Mouse (Mus musculus) B cell, adult 2 months (primary cell): Measurements from ENCODE around the gene Prr29.
A peak's percentile ranks its signal among the peaks of the same experiment; 100 is the strongest.

ENCODE experiments used
- DNase-seq, 2 experiments: peaks; one replicate each; pipeline ENCODE4 v3.0.0; 2022

The Prr29 gene

GRCm38 (mm10) chr11:106410507-106410906 is 45.2 kb downstream of the Prr29 start:
- DNase-seq = no peak

DNA sequence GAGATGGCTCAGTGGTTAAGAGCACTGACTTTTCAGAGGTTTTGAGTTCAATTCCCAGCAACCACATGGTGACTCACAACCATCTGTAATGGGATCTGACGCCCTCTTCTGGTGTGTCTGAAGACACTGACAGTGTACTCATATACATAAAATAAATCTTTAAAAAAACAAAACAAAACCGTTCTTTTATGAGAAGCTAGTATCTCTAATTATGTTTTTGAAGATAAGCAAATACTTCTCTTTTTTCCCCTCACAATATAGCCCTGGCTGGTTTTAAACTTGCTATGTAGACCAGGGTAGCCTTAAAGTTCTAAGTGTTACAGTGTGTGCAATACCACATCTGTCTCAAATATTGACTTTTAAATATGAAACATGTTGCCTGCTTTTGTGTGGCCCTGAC is 45.9 kb downstream of the Prr29 start:
- DNase-seq = no peak

DNA sequence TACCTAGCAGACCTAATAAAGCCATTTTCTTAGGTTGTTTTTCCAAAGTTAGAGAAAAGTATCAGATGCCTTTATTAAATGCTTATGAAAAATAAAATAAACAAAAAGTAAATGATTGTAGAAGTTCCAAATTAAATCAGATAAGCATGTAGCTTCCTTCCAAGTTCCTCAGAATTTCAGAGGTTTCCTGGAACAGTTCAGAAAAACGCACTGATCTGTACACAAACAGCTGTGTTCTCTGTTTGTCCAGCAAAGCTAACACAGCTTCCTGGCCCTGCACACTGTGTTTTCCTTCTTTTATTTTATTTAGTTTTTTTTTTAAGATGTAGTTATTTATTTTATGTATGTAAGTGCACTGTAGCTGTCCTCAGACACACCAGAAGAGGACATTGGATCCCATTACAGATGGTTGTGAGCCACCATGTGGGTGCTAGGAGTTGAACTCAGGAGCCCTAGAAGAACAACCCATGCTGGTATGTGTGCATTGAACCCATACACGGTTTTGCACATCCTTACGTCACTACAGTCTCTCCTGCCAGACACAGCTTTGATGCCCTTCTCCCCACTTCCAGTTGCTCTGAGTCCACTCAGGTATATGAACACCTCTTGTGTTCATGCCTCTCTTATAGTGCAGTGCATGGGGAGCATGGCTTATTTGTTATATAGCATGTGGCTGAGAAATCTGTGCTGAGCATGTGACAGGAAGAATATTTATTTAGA is 47.5 kb downstream of the Prr29 start:
- no peak for DNase-seq

DNA sequence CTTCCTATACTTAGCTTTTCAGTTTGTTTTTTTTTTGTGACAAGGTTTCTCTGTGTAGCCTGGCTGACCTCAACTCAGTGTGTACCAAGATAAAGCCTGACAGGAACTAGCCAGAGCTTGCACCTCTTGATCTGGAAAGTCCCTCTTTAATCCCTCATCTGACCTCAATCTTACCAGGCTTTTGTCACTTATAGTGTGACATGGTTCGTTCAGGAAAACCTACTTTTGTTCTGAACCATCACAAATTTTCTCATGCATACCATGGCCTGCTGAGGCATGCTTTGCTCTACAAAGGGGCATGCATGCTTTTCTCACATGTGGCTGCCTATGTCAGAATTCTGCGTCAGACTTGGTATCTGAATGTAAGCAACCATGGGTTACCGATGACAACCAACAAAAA is 51.1 kb downstream of the Prr29 start:
- DNase-seq = no peak

DNA sequence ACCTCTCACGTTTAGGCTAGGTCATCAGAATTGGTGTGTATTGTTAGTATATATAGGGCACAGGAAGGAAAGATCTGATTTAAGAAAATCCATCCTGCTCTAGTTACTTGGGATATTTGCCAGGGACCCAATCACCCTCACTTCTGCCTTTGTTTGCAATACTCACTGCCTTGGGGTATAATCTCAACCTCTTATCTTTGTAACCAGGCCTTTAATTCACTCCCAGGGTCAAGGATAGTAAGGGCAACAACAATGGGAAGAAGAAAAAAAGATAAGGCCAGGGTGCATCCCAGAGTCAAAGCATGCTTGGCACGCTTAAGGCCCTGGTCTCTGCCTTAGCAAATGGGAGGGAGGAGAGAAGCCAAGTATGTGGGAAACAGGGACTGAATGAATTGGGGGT is 52.6 kb downstream of the Prr29 start:
- DNase-seq = no peak

DNA sequence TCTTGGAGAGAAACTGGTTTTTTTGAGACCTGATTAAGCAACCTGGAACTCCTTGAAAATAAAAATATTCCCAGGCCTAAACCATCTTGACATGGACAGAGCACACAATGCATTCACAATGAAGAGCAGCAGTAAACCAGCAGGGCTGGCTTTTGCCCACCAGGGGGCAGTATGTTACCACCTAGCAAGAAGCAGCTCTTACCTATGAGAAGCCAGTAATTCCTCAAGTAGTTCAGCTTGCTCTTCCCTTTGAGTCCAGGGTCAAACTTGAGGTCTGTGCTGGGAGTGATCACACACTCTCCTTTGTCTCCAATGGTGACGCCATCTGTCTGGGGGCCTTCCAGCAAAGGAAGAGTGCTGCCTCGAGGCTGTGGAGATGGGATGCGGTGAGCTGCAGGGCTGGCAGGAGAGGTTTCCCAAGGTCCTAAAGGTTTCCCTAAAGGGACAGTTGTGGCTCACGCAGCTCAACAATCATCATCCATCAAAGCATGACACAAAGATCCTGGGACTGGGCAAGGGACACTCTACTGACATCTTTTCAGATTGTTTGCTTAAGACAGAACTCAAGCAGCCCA is 53.4 kb downstream of the Prr29 start:
- DNase-seq = peak; percentile 91

DNA sequence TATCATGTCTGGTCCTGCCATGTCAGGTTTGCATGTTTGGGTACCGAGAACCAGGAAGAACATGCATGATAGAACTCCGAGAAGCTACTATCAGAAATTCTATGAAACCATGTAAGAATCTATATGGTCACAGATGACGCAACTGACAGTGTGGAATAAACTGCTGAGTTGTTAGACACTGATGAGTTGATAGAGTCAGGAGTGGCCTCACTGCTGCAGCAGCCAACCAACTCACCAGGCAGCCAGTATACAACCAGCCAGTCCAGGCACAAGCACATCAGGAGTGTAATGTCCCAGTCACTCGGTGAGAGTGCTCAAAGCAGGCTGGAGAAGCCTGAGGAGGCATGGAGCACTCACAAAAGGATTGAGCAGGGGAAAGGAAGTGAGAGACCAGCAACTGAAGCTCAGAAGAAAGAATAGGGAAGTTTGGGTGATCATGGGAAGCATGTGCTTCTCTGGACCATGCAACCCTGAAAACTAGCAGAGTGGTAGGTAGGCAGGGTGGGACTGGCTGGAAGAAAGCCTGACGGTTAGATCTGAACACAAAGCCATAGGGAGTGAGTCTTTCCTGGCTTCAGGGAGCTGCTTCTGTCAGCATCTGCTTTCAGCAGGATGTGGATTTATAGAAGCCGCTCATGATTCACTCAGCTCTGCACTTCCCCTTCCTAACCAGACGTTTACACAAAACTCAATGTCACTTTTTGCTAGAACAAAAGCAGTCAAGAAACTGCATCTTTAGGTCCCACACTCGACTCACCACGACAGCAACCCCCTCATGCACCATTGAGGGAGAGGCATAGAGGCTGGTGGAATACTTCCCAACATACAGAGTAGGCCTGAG is 54.2 kb downstream of the Prr29 start:
- peak; percentile 26 to 27 for DNase-seq

DNA sequence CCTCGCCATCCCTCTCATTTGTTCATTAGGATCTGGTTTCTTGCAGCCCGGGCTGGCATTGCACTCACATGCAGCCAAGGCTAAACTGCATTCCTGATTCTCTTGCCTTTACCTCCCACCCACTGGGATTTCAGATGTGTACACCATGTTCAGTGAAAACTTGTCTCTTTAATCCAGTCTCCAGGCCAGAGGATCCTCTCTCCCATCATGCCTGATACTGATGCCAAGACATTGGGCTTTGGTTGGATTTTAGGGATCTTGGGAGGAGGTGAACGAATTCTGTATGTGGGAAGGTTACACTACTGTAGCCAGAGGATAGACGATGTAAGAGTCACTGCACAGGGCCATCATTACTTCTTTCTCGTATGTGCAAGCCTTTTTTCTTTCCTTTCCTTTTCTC is 59.9 kb downstream of the Prr29 start:
- DNase-seq = no peak

- DNase-seq = no peak
Measured at GRCm38 (mm10) chr11:106426447-106426846, 61.2 kb downstream of the Prr29 start.
